Mouse (Mus musculus): Measurements from ENCODE around the gene Smad9.

- no peak for TF ChIP-seq CTCF (IDR thresholded peaks at IDR 0.05; ENCODE audit: low read depth, low read length)
- no peak for TF ChIP-seq EP300 (IDR thresholded peaks at IDR 0.05; ENCODE audit: insufficient read depth, low read depth, low read length)
Observed at GRCm38 (mm10) chr3:54832491-54832890, 77.1 kb downstream of the Smad9 start.
